Mouse (Mus musculus) limb, embryonic 15.5 days (tissue): ENCODE results near the gene Tspan18. TPM values are rescaled to one million over a fixed set of nuclear protein-coding genes. Genes with fewer than 3 reads are reported as not detected.
A peak's percentile ranks its signal among the peaks of the same experiment; 100 is the strongest.

Experiments used
- ATAC-seq: fragments of 200-750 bp; cut with Nextera tagmentation; 2 replicates; pipeline ENCODE4 v1.8.0; 2017; ENCODE audit warnings: low read depth, moderate TSS enrichment; ENCODE audit not compliant: insufficient number of reproducible peaks, low FRiP score, low TSS enrichment
- H3K27ac ChIP-seq: fragments of 300-500 bp; sonication (generic); 2 replicates; pipeline ENCODE4 v1.5.1; 2015; ENCODE audit warnings: moderate library complexity, mild to moderate bottlenecking, inconsistent platforms
- H3K27me3 ChIP-seq: fragments of 300-500 bp; sonication (generic); 2 replicates; pipeline ENCODE4 v1.6.1; 2015; ENCODE audit warnings: inconsistent platforms
- H3K36me3 ChIP-seq: fragments of 300-500 bp; sonication (generic); 2 replicates; pipeline ENCODE4 v1.6.1; 2015; ENCODE audit warnings: inconsistent platforms
- H3K4me1 ChIP-seq: fragments of 300-500 bp; sonication (generic); 2 replicates; pipeline ENCODE4 v1.6.1; 2015; ENCODE audit warnings: inconsistent platforms
- H3K4me2 ChIP-seq: fragments of 300-500 bp; sonication (generic); 2 replicates; pipeline ENCODE4 v1.6.1; 2015; ENCODE audit warnings: mild to moderate bottlenecking, inconsistent platforms
- H3K4me3 ChIP-seq: fragments of 300-500 bp; sonication (generic); 2 replicates; pipeline ENCODE4 v1.5.1; 2015; ENCODE audit warnings: mild to moderate bottlenecking, inconsistent platforms
- H3K9ac ChIP-seq: fragments of 300-500 bp; sonication (generic); 2 replicates; pipeline ENCODE4 v1.6.1; 2015; ENCODE audit warnings: inconsistent platforms
- H3K9me3 ChIP-seq: fragments of 300-500 bp; sonication (generic); 2 replicates; pipeline ENCODE4 v1.6.1; 2016; ENCODE audit warnings: inconsistent platforms
- WGBS: fragments of 180-500 bp; shearing (Covaris S2); methylation state at CpG from one replicate; pipeline ENCODE4 v1.1.7; 2015; 5-methylcytosine and 5-hydroxymethylcytosine counted together
- polyA plus RNA-seq: library from polyadenylated mRNA; unstranded; fragments of >200 nt; fragmentation: Nextera tagmentation; extraction: Ambion mirVana; gene quantifications from 2 replicates; pipeline ENCODE4 v1.2.1, GENCODE M21; 2015

Tspan18 gene
- polyA plus RNA-seq, result 18.8 and 24.0 TPM in 2 replicates

DNA sequence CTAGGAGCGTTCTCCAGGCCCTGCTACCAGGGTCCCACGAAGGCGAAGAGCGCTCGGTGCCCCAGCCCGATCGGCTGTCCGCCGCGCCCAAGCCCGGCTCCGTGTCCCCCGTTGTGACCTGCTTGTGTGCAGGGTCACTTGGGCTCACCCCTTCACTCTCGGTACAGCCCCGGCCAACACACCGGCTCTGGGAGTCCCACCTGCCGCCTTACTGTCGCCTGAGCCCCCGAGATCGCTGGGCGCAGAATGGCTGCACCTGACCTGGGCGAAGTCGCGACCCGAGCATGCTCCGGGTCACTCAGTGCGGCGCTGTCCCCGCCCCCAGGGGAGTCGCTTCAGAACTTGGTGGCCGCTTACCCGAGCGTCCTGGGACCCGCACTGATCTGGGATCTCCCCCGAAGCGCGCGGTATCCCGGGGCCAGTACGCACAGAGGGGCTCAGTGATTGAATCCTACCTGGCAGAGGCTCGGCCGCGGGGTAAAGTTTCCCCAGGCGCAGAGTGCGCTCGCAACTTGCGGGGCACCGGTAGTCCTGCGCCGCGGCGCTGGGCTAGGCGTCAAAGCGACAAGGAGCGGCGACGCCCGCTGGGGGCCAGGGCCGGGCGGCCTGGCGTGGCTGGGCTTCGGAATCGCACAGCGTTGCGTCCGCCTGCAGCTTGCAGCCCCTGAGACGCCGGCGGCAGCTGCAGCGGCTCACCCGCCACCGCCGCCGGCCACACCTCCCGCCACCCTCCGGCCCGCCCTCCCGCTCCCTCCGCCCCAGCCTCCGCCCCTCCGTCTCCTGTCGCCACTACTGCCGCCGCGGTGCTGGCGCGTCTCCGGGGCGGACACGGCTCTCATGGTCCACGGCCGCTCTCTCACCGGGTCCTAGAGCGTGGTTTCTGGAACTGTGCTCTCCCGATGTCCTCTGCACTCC is at the start of gene Tspan18:
Gene Tspan18, minus strand, starts transcription at position 689 of the 915 bp plus-strand sequence.
- peak; percentile 70 for ATAC-seq
- H3K36me3 ChIP-seq, result no peaks in the 10 kb centered on the region
- H3K9ac ChIP-seq, result peak within 1 kb of the TSS; percentile 54
- peaks cover 34% of the 10 kb centered on the region for H3K4me1 ChIP-seq
- H3K4me2 ChIP-seq, result peak within 1 kb of the TSS; percentile 99
- H3K9me3 ChIP-seq, result no peaks in the 10 kb centered on the region
- peaks cover 18% of the 10 kb centered on the region; the same call in 1 of the 2 replicates for H3K27me3 ChIP-seq
- peak within 1 kb of the TSS; percentile 67 for H3K4me3 ChIP-seq
- H3K27ac ChIP-seq, result peak within 1 kb of the TSS; percentile 65
- under 1% methylated on average over 87 of the region's 95 CpGs for WGBS

DNA sequence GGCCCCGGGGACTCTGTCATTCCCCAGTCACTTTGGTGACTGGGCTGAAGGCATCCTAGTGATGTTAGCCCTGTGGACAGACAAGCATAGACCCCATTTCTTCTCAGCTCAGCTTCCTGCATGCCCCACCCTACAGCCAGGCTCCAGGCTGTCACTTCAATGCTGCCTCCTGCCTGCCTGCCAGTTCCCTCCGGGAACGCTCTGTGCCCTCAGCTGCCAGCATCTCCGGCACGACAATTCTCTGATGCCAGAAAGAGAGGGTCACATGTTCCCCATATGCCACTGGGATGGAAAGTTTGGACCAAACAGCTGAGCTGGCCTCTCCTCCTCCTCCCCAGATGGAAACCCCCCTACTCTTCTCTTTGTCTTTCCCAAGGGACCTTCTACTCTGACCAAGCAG is 49.5 kb upstream of the Tspan18 start:
- 76% methylated on average over 5 of the region's 5 CpGs for WGBS
- H3K9me3 ChIP-seq, result no peaks in the 10 kb centered on the region
- peaks cover 11% of the 10 kb centered on the region; the same call in 1 of the 2 replicates for H3K27me3 ChIP-seq
- peaks cover 10% of the 10 kb centered on the region; the same call in 1 of the 2 replicates for H3K4me1 ChIP-seq
- no peak overlapping the region for H3K27ac ChIP-seq
- no peak overlapping the region for H3K4me2 ChIP-seq
- H3K36me3 ChIP-seq, result no peaks in the 10 kb centered on the region
- no peak for ATAC-seq
- no peak overlapping the region for H3K4me3 ChIP-seq
- H3K9ac ChIP-seq, result no peak overlapping the region

DNA sequence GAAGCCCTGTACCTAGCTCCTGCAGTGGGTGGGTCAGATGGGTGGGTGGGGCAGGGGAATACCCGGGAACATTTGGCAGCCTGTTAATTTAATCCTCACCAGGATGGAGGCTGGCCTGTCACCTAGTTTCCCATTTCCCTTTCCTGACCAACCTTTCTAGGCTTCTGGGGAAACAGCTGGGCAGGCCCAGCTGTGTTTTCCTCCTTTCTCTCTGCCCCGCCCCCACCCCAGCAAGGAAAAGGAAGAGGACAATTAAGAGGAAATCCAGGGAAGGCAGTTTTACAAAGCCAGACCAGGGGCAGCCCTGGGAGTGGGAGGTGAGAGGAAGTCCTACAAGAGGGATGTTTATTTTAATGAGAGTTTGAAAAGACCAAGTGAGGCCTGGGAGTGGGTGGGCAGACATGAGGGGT is 46.4 kb upstream of the Tspan18 start:
- 7% methylated on average over 2 of the region's 2 CpGs for WGBS

DNA sequence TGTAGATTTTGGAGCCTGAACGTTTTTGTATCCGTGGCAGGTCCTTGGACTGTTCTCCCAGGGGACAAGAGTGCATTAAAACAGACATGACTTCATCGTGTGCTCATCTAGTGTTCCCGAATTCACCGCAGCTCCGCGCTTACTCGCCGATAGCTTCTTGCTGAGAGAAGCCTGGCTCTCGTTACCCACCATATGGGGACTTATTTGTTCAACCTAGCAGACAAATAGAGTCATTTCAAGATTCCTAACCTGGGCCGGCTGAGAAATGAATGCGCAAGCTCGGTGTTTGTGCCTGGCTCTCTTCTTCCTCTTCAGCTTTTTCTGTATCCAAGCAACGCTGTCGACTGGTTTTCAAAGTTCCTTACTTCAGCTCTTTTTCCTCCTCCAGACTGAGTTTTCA is 43.5 kb upstream of the Tspan18 start:
- Histone ChIP-seq H3K27me3 (no peaks in the 10 kb centered on the region), H3K4me3 (no peak overlapping the region), H3K9me3 (no peaks in the 10 kb centered on the region), H3K36me3 (no peaks in the 10 kb centered on the region), H3K4me1 (peaks cover 19% of the 10 kb centered on the region; the same call in 1 of the 2 replicates), H3K9ac (no peak overlapping the region), H3K4me2 (no peak overlapping the region), H3K27ac (no peak overlapping the region)
- no peak for ATAC-seq
- WGBS, result 35% methylated on average over 15 of the region's 15 CpGs

More for the DNA sequence above, 46.4 kb upstream of the Tspan18 start:
- H3K36me3 ChIP-seq, result no peaks in the 10 kb centered on the region
- no peak overlapping the region for H3K27ac ChIP-seq
- H3K27me3 ChIP-seq, result no peaks in the 10 kb centered on the region
- H3K9ac ChIP-seq, result no peak overlapping the region
- H3K4me2 ChIP-seq, result no peak overlapping the region
- H3K4me3 ChIP-seq, result no peak overlapping the region
- ATAC-seq, result no peak
- peaks cover 18% of the 10 kb centered on the region; the same call in 1 of the 2 replicates for H3K4me1 ChIP-seq
- H3K9me3 ChIP-seq, result no peaks in the 10 kb centered on the region

DNA sequence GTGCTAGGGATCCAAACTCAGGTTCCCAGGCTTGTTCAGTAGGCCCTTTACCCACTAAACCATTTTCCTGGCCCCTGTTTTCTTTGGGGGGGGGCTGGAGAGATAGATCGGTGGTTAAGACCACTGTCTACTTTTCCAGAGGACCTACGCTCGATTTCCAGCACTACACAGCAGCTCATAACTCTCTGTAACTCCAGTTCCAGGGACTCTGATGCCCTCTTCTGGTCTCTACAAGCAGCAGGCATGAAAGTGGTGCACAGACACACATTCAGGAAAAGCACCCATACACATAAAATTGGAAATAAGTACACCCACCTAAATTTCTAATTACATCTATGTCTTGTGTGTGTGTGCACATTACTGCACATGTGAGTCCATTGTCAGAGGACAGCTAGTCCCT is 42.9 kb upstream of the Tspan18 start:
- Histone ChIP-seq H3K4me3 (no peak overlapping the region), H3K4me1 (peaks cover 19% of the 10 kb centered on the region; the same call in 1 of the 2 replicates), H3K9me3 (no peaks in the 10 kb centered on the region), H3K27ac (no peak overlapping the region), H3K9ac (no peak overlapping the region), H3K36me3 (no peaks in the 10 kb centered on the region), H3K27me3 (no peaks in the 10 kb centered on the region), H3K4me2 (no peak overlapping the region)
- WGBS, result 91% methylated on average over 3 of the region's 3 CpGs
- ATAC-seq, result no peak

DNA sequence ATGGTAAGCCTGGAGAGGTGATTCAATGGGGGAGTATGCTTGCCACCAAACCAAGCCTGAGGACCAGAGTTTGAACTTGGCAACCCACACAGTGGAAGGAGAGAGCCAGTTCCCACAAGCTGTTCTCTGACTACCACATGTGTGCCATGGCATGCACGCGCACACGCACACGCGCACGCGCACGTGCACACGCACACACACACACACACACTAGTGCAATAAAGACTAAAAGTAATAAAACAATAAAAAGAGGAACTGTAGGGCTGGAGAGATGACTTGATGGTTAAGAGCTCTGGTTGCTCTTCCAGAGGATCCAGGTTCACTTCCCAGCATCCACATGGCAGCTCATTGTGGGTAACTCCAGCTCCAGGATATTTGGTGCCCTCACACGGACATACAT is 38.6 kb upstream of the Tspan18 start:
- Histone ChIP-seq H3K4me1 (peaks cover 12% of the 10 kb centered on the region; the same call in 1 of the 2 replicates), H3K36me3 (no peaks in the 10 kb centered on the region), H3K9ac (no peak overlapping the region), H3K9me3 (no peaks in the 10 kb centered on the region), H3K4me2 (no peak overlapping the region), H3K27ac (no peak overlapping the region), H3K4me3 (no peak overlapping the region), H3K27me3 (no peaks in the 10 kb centered on the region)
- no peak for ATAC-seq
- 94% methylated on average over 10 of the region's 10 CpGs for WGBS

DNA sequence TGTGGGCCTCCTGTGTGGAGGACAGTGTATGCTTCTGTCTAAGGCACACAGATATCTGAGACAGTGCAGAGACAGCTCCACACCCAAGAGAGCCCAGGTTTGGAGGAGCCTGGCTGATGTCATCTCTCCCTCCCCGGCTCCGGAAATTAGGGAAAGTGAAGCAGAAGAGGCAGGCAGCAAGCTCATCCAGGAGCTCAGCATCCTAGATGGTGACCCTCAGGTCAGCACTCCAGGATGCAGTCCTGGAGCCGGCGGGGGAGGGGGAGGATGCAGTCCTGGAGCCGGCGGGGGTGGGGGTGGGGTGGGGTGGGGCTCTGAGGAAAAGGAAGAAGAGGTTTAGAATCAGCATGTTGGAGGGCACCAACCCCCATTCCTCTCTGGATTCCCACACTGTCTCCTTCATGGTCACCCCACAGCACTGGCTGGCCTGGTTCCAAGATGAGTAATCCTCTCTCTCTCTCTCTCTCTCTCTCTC is 37.8 kb upstream of the Tspan18 start:
- Histone ChIP-seq H3K4me2 (no peak overlapping the region), H3K36me3 (no peaks in the 10 kb centered on the region), H3K9me3 (no peaks in the 10 kb centered on the region), H3K4me3 (no peak overlapping the region), H3K27me3 (no peaks in the 10 kb centered on the region), H3K9ac (no peak overlapping the region), H3K27ac (no peak overlapping the region), H3K4me1 (peaks cover 10% of the 10 kb centered on the region; the same call in 1 of the 2 replicates)
- 18% methylated on average over 5 of the region's 6 CpGs for WGBS
- no peak for ATAC-seq

DNA sequence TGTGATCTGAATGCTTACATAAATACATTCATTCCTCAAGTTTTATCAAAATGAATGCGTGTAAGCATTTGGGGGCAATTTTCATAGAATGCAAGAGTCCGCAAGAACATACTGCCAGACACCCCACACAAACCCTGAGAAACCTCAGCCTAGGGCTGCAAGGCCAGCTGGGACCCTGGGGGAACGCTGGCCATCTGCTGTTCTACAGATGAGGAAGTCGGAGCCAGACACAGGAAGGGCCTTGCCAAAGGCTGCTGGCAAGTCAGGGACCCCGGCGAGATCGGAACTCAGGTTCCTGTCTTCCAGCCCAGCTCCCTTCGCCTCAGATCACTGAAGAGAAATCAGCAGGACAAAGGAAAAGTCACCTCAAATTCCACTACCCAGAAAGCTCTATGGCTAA is 34.6 kb upstream of the Tspan18 start:
- Histone ChIP-seq H3K27me3 (no peaks in the 10 kb centered on the region), H3K27ac (no peak overlapping the region), H3K36me3 (no peaks in the 10 kb centered on the region), H3K4me2 (no peak overlapping the region), H3K4me3 (no peak overlapping the region), H3K9me3 (no peaks in the 10 kb centered on the region), H3K9ac (no peak overlapping the region), H3K4me1 (peaks cover 20% of the 10 kb centered on the region)
- ATAC-seq, result no peak
- 55% methylated on average over 8 of the region's 8 CpGs for WGBS

DNA sequence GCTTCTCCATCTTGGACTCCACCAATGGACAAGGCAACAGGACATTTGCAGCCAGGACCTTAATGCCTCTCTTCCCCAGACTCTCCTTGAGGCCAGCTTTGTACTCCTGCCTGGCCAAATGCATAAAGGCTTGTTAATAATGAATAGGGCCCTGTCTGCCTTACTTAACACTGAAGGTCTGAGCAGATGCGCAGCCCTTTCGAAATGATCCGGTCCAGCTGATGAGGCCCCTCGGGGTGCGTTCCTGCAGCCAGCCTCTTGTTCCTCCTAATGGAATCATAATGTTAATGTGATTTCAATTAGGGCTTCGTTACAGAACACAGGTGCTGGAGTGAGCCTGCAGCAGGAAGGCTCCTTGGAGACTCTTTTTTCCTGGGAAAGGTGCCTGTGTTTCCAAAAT is 33.7 kb upstream of the Tspan18 start:
- Histone ChIP-seq H3K4me1 (peaks cover 20% of the 10 kb centered on the region), H3K4me3 (no peak overlapping the region), H3K36me3 (no peaks in the 10 kb centered on the region), H3K4me2 (no peak overlapping the region), H3K27ac (no peak overlapping the region), H3K9me3 (no peaks in the 10 kb centered on the region), H3K9ac (no peak overlapping the region), H3K27me3 (no peaks in the 10 kb centered on the region)
- ATAC-seq, result no peak
- 34% methylated on average over 6 of the region's 6 CpGs for WGBS

DNA sequence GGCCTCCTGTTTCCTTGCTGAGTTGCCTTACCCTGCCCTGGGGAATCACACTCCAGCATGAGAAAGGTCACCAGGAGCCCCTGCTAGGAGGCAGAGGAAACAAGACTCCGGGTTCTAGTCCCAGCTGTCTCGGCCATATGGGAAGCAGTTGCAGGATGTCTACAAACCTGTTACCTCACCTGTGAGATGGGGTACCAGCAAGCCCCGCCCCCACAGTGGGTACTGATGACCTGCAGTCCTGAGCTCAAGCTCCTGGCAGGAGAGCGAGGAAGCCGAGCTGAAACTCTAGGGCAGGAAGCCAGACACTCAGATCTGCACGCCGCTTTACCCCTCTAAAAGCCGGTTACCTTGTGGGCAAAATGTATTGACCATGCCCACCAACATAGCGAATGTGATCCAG is 31.1 kb upstream of the Tspan18 start:
- H3K9ac ChIP-seq, result no peak overlapping the region
- H3K4me2 ChIP-seq, result no peak overlapping the region
- no peak for ATAC-seq
- H3K9me3 ChIP-seq, result no peaks in the 10 kb centered on the region
- H3K4me1 ChIP-seq, result peaks cover 18% of the 10 kb centered on the region
- no peaks in the 10 kb centered on the region for H3K27me3 ChIP-seq
- WGBS, result 52% methylated on average over 9 of the region's 9 CpGs
- H3K36me3 ChIP-seq, result no peaks in the 10 kb centered on the region
- no peak overlapping the region for H3K27ac ChIP-seq
- H3K4me3 ChIP-seq, result no peak overlapping the region

DNA sequence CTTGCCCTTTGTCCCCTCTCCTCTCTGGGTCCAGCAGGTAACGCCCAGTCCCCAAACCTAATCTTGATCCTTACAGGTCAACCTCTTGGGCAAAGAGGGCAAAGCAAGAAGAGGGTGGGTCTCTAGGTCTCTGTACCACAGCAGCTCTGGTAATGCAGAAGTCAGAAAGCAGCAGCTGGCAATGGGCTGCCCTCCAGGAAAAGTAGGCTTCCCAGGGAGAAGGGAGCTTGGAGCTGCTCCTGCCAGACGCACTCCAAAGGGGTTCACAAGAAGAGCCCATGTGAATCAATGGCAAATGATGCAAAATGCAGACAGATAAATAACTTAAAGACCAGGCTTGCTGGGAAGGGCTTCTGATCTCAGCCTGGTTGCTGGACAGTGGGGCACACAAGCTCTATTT is 30.6 kb upstream of the Tspan18 start:
- Histone ChIP-seq H3K27ac (no peak overlapping the region), H3K4me2 (no peak overlapping the region)

DNA sequence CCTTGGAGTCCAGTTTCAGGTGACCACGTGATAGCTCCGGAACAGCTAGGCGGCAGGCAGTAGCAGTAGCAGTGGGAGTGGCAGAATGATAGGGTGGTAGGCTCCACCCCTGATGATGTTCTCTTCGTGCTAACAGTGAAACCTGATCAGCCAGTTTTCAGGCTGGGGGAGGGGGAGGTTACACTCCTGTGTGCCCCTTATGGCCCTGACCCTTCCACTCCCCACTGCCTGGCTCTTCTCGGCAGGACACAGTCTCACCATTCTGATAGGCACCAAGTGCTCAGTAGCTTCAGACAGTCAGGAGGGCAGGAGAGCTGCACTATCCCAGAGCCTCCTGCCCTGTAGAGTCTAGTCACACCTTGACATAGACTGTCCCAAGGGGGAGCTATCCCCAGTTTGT is 27.1 kb upstream of the Tspan18 start:
- Histone ChIP-seq H3K27ac (no peak overlapping the region), H3K27me3 (no peaks in the 10 kb centered on the region), H3K4me3 (no peak overlapping the region), H3K36me3 (no peaks in the 10 kb centered on the region), H3K9me3 (no peaks in the 10 kb centered on the region), H3K9ac (no peak overlapping the region), H3K4me1 (peaks cover 16% of the 10 kb centered on the region; the same call in 1 of the 2 replicates), H3K4me2 (no peak overlapping the region)
- 21% methylated on average over 5 of the region's 5 CpGs for WGBS
- ATAC-seq, result no peak

More for the DNA sequence above, 30.6 kb upstream of the Tspan18 start:
- H3K9me3 ChIP-seq, result no peaks in the 10 kb centered on the region
- WGBS, result 68% methylated on average over 2 of the region's 2 CpGs
- ATAC-seq, result no peak
- no peak overlapping the region for H3K9ac ChIP-seq
- H3K36me3 ChIP-seq, result no peaks in the 10 kb centered on the region
- no peaks in the 10 kb centered on the region for H3K27me3 ChIP-seq
- no peak overlapping the region for H3K4me3 ChIP-seq
- peaks cover 22% of the 10 kb centered on the region for H3K4me1 ChIP-seq
